In genomic region chr17:79743507-79743906, GRCm38 (mm10) we compare ENCODE assay signal across 23 mouse cellular contexts. TPM values are rescaled to one million over a fixed set of nuclear protein-coding genes. Genes with fewer than 3 reads are reported as not detected.
"Had no signal": no experiment of that assay in that cellular context is flagged by ENCODE, and none has a peak within 500 bp of the region (broad histone marks: within the 10 kb centered on the region; RNA-seq: fewer than 3 reads in every experiment).

No protein-coding gene starts in this region.

- H3K9me3 ChIP-seq: heart, embryonic 10.5 days; limb, embryonic 10.5 days; liver, embryonic 13.5 days; liver, embryonic 15.5 days had no signal

- H3K4me1 ChIP-seq: liver, embryonic 15.5 days had no signal

- H3K4me3 ChIP-seq: heart, embryonic 10.5 days; heart, embryonic 12.5 days; layer of hippocampus, adult 2 months; left cerebral cortex, adult 2 months; limb, embryonic 10.5 days; limb, embryonic 12.5 days; liver, embryonic 13.5 days; liver, embryonic 15.5 days had no signal

- ATAC-seq: hindbrain, embryonic 16.5 days; inflammation-experienced regulatory T-cells, adult 6 months had no signal

- DNase-seq: gastrocnemius, postnatal 14 days; heart, adult 18-20 months; heart, postnatal 10 days; heart, postnatal 36 days; kidney, adult 18-20 months; kidney, adult 8-10 months; kidney, postnatal 10 days; kidney, postnatal 25 days; kidney, postnatal 4 days; liver; liver, embryonic 13.5 days had no signal

- H3K27me3 ChIP-seq: heart, embryonic 12.5 days; liver, embryonic 13.5 days; liver, embryonic 15.5 days had no signal

- H3K9ac ChIP-seq: heart, embryonic 12.5 days; hindbrain, embryonic 14.5 days; limb, embryonic 12.5 days; liver, embryonic 13.5 days; liver, embryonic 15.5 days had no signal

- H3K27ac ChIP-seq: heart, embryonic 10.5 days; hindbrain, embryonic 14.5 days; layer of hippocampus, adult 2 months; left cerebral cortex, adult 2 months; limb, embryonic 10.5 days; limb, embryonic 12.5 days; liver, embryonic 13.5 days; liver, embryonic 15.5 days had no signal

- H3K36me3 ChIP-seq: heart, embryonic 10.5 days; heart, embryonic 12.5 days; limb, embryonic 10.5 days; limb, embryonic 12.5 days; liver, embryonic 13.5 days; liver, embryonic 15.5 days had no signal

- H3K4me2 ChIP-seq: heart, embryonic 12.5 days; hindbrain, embryonic 14.5 days; limb, embryonic 12.5 days; liver, embryonic 11.5 days; liver, embryonic 13.5 days; liver, embryonic 15.5 days had no signal

RNA-seq across cellular contexts. Expression of gene Cyp1b1, which starts 28.6 kb away (rescaled TPM):
- total RNA-seq: hematopoietic stem cell, adult 5-6 weeks had no signal
- polyA plus RNA-seq: inflammation-experienced regulatory T-cells, adult 6 months had no signal
